Mouse (Mus musculus) erythroblast, embryonic 14.5 days (primary cell): ENCODE data around the gene Zdhhc24.

Source experiments
- GATA1 ChIP-seq: IDR thresholded peaks from 2 replicates; pipeline ENCODE4 v1.6.1; 2012; ENCODE audit warnings: low read length, inconsistent platforms, mixed read lengths
- TAL1 ChIP-seq: IDR thresholded peaks from 3 replicates; pipeline ENCODE4 v1.6.1; 2012; ENCODE audit warnings: low read length, inconsistent platforms, mixed read lengths

DNA sequence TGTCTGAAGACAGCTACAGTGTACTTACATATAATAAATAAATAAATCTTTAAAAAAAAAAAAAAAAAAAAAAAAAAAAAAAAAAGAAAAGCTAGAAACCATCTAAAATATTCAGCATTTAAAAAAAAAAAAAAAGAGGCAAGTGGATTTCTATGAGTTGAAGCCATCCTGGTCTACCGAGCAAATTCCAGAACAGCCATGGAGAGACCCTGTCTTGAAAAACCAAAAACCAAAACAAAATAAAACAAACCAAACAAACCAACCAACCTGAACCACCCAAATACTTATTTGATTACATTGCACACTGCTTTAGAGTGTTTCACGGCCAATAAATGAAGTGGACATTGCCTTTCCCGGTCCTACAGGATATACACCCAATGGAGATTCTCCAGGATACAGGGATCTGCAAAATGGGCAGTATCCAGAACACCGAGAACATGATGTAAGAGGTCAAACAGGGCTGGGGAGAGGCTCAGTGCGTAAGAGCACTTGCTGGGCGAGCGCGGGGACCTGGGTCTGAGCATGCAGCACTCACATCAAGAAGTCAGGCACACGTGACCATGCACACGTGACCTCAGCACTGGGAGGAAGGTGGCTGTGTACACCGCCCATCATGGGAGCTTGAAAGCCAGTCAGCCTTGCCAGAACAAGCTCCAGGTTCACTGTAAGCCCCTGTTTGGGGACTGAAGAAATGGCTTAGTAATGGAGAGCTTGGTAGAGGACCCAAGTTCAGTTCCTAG, 46.8 kb downstream of the Zdhhc24 start:
- TF ChIP-seq GATA1 (no peak), TAL1 (no peak)
